Mouse (Mus musculus): ENCODE results near the gene Prpf19. TPM values are rescaled to one million over a fixed set of nuclear protein-coding genes. Genes with fewer than 3 reads are reported as not detected.

Prpf19 gene
- polyA plus RNA-seq, 1 experiment from 2014 or later, result 58.6 TPM

DNA sequence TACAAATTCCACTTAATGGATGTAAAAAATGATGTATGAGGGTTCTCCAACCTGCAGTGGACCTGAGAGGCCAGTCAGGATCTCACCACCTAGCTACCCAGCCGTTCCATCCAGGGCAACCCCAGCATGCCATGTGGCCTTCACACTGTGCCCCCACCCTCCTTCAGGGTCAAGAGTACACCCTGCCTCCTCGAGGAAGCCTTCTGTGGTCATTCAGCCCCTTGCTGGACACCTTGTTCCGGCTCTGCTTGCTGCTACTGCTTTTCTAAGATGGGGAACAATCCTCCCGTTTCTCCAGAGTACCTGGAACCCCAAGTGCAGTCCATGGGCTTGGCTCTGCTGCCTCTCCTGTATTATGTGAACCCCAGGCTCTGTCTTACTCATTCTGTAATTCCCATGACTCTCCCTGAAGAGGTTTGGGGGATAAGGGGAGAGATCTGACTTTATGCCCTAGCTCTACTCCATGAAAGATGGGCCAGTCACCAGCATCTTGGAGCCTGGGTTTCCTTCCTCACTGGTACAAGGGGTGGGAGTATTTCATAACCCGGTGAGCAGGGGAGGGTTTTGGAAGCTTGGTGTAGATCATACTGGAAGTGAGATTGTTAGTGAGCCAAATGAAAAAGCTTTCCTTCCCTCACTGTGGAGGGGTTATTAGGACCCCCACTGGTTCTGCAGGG, 26.9 kb upstream of the Prpf19 start:
- no peak overlapping the region for H3K27ac ChIP-seq (ENCODE audit: low read depth, low read length)
- H3K36me3 ChIP-seq (ENCODE audit: control insufficient read depth, insufficient read depth, low read length), result peaks cover 11% of the 10 kb centered on the region; the same call in 1 of the 2 replicates

DNA sequence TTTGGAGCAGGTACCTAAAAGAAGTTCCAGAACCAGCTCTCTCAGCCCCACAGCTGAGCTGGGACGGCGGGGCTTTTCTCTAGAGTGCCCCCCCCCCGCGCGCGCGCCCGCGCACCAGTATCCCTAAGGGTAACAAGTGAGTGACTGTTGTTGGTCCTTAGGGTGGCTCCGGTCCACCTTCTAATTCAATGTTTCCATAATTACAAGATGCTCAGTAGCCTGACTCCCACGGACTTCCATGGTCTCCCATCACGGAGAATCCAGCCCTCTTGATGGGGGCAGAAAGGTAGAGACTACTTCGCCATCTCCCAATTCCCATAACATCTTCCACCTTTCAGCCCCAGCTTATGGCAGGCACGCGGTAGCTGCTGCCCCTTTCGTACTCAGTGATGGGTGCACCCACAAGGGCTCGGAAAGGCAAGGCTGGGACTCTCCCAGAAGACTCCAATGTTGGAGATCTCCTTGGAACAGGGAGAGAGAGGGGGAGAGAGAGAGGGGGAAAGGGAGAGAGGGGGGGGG, 26.3 kb upstream of the Prpf19 start:
- ATAC-seq (ENCODE audit: low FRiP score) (peak; percentile 38), DNase-seq (ENCODE audit: low spot score) (no peak)
- Histone ChIP-seq H3K9ac (ENCODE audit: low read depth, low read length) (peak overlapping the region; percentile 86), H3K27me3 (ENCODE audit: control insufficient read depth, insufficient read depth, low read length) (no peaks in the 10 kb centered on the region), H3K4me1 (replicated peaks; ENCODE audit: control insufficient read depth, insufficient read depth, low read length) (0 out of 2 replicates have a peak, but pooled peaks cover 4% of the 10 kb centered on the region), H3K36me3 (ENCODE audit: control insufficient read depth, insufficient read depth, low read length) (peaks cover 10% of the 10 kb centered on the region; the same call in 1 of the 2 replicates), H3K27ac (ENCODE audit: low read depth, low read length) (peak overlapping the region; percentile 91; the same call in 1 of the 2 replicates), H3K4me2 (replicated peaks; ENCODE audit: low read depth, low read length) (peak overlapping the region; percentile 87), H3K4me3 (ENCODE audit: low read depth, low read length) (peak overlapping the region; percentile 75), H3K9me3 (ENCODE audit: control insufficient read depth, low read length) (no peaks in the 10 kb centered on the region)
- WGBS, result under 1% methylated on average over 17 of the region's 17 CpGs

More for the DNA sequence above, 26.9 kb upstream of the Prpf19 start:
- no peak for ATAC-seq (ENCODE audit: low FRiP score)
- Histone ChIP-seq H3K27me3 (ENCODE audit: control insufficient read depth, insufficient read depth, low read length) (no peaks in the 10 kb centered on the region), H3K9ac (ENCODE audit: low read depth, low read length) (peak overlapping the region; percentile 86), H3K4me3 (ENCODE audit: low read depth, low read length) (peak overlapping the region; percentile 75), H3K4me2 (replicated peaks; ENCODE audit: low read depth, low read length) (peak overlapping the region; percentile 87), H3K4me1 (replicated peaks; ENCODE audit: control insufficient read depth, insufficient read depth, low read length) (0 out of 2 replicates have a peak, but pooled peaks cover 4% of the 10 kb centered on the region), H3K9me3 (ENCODE audit: control insufficient read depth, low read length) (no peaks in the 10 kb centered on the region)
- WGBS, result 31% methylated on average over 5 of the region's 5 CpGs
- no peak for DNase-seq (ENCODE audit: low spot score)

DNA sequence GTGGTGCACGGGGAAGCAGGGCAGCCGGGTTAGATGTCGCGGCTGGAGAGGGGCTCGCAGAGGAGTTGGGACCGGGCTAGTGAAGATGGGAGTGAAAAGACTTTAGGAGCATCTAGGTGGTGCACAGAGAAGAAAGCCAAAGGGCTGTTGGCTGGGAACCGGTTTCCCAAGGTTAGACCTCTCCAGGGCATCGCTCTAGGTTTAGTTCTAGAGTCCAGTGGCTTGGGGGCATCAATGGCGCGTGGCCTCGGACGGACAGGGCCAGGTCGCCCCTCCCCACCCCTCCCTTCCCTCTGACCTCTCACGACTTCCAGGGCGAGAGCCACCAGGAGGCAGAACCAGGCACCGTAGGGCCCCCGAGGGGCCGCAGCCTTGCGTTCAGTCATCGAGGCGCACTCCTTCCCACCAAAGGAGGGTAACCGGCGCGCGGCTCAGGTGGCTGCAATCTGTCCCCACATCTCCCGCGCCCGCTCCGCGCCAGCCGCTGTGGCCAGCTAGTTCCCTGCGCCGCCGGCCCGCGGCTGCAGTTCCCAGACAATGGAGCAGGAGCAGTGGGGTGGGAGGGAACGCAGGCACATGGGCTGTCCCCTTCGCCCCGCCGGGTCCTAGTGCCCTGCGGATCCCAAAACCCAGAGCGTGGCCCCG, 25.7 kb upstream of the Prpf19 start:
- Histone ChIP-seq H3K36me3 (ENCODE audit: control insufficient read depth, insufficient read depth, low read length) (peaks cover 10% of the 10 kb centered on the region; the same call in 1 of the 2 replicates), H3K4me1 (replicated peaks; ENCODE audit: control insufficient read depth, insufficient read depth, low read length) (0 out of 2 replicates have a peak, but pooled peaks cover 4% of the 10 kb centered on the region), H3K27ac (ENCODE audit: low read depth, low read length) (peak overlapping the region; percentile 91), H3K9me3 (ENCODE audit: control insufficient read depth, low read length) (no peaks in the 10 kb centered on the region), H3K4me3 (ENCODE audit: low read depth, low read length) (peak overlapping the region; percentile 75), H3K4me2 (replicated peaks; ENCODE audit: low read depth, low read length) (peak overlapping the region; percentile 87), H3K9ac (ENCODE audit: low read depth, low read length) (peak overlapping the region; percentile 86), H3K27me3 (ENCODE audit: control insufficient read depth, insufficient read depth, low read length) (no peaks in the 10 kb centered on the region)
- WGBS, result under 1% methylated on average over 42 of the region's 43 CpGs
- ATAC-seq (ENCODE audit: low FRiP score), result peak; percentile 96
- DNase-seq (ENCODE audit: low spot score), result peak; percentile 92

DNA sequence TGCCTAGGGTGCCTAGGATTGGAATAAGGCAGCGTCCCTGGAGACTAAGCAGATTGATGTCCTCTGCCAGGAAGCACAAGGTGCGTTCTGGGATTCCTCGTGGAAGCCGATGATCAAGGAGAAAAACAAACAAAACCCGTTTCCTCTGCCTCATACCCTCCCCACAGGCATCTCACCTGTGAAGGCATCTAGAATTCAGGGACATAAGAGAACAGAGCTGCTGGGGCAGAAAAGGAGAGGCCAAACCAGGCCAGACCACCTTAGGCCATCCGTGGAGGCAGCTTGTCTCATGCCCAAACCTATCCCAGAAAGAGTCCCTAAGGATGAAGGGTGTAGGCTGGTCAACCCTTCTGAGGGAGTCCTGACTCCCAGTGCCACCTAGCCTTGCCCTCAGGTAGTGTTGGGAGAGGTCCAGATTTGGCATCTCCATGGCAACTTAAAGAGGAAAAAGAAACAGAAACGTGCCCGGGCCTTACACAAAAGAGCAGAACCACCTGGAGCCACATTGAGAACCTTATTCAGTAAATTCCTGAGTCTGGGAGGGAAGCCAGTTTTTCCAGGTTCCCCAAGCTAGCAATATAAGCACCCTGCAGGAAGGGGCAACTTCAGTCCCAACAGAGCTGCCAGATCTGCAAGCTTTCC, 25.0 kb upstream of the Prpf19 start, which contains the start of gene Tmem132a:
Tmem132a (minus strand) TSS at position 55 of the 642 bp plus-strand sequence.
- DNase-seq (ENCODE audit: low spot score), result no peak
- Histone ChIP-seq H3K9me3 (ENCODE audit: control insufficient read depth, low read length) (no peaks in the 10 kb centered on the region), H3K9ac (ENCODE audit: low read depth, low read length) (peak within 1 kb of the TSS; percentile 86), H3K4me3 (ENCODE audit: low read depth, low read length) (peak within 1 kb of the TSS; percentile 75), H3K27me3 (ENCODE audit: control insufficient read depth, insufficient read depth, low read length) (no peaks in the 10 kb centered on the region), H3K27ac (ENCODE audit: low read depth, low read length) (peak within 1 kb of the TSS; percentile 91), H3K36me3 (ENCODE audit: control insufficient read depth, insufficient read depth, low read length) (peaks cover 10% of the 10 kb centered on the region; the same call in 1 of the 2 replicates), H3K4me2 (replicated peaks; ENCODE audit: low read depth, low read length) (peak within 1 kb of the TSS; percentile 87), H3K4me1 (replicated peaks; ENCODE audit: control insufficient read depth, insufficient read depth, low read length) (0 out of 2 replicates have a peak, but pooled peaks cover 4% of the 10 kb centered on the region)
- WGBS, result 5% methylated on average over 8 of the region's 8 CpGs
- ATAC-seq (ENCODE audit: low FRiP score), result peak; percentile 58

DNA sequence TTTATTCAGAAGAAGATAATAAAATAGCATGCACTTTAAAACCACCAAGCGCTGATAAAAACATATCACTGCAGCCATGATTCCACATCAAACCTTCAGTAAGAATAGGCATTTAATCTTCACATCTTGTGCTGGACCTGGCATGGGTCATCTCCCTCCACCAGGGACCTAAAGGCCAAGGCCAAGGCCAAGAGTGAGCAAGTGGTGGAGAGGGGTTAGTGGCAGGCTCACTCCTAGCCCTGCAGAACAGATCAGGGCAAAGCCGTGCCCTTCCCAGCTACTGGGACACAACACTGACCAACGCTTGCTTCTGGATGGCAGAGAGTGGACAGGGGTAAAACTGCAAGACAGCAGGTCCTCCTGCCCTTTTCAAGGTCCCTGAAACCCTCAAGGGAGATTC, 24.4 kb upstream of the Prpf19 start:
- ATAC-seq (ENCODE audit: low FRiP score) (no peak), DNase-seq (ENCODE audit: low spot score) (no peak)
- Histone ChIP-seq H3K4me1 (replicated peaks; ENCODE audit: control insufficient read depth, insufficient read depth, low read length) (0 out of 2 replicates have a peak, but pooled peaks cover 4% of the 10 kb centered on the region), H3K36me3 (ENCODE audit: control insufficient read depth, insufficient read depth, low read length) (peaks cover 8% of the 10 kb centered on the region; the same call in 1 of the 2 replicates), H3K4me2 (replicated peaks; ENCODE audit: low read depth, low read length) (no peak overlapping the region), H3K27me3 (ENCODE audit: control insufficient read depth, insufficient read depth, low read length) (no peaks in the 10 kb centered on the region), H3K4me3 (ENCODE audit: low read depth, low read length) (no peak overlapping the region), H3K9me3 (ENCODE audit: control insufficient read depth, low read length) (no peaks in the 10 kb centered on the region), H3K27ac (ENCODE audit: low read depth, low read length) (no peak overlapping the region), H3K9ac (ENCODE audit: low read depth, low read length) (no peak overlapping the region)
- WGBS, result 84% methylated on average over 3 of the region's 3 CpGs

DNA sequence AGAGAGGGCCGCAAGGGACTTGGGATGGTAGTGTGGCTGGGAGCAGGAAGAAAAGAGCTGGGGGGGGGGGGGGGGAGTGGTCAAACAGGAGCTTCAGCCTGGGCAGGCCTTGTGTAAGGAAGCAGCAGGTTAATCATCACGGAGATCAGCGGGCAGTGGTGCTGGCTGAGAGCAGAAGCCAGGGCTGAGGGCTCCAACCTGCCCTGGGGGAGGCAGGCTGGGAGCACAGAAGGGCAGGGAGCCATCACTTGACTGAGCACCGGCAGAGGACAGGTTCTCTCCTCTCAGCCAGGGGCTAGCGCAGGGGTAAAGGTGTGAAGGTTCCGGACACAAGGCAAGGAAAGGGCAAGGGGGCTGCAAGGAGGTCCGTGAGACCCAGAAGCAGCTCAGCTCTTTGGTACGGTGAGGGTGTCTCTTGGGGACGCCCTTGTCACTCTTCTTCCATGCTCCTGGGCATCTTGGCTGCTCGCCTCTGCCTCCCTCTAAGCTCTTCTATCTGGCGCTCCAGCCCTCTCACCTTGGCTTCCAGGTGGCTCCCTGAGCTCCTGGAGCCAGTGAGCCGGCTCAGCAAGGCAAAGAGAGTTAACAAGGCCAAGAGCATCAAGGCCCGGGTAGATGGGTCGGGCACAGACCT, 23.6 kb upstream of the Prpf19 start:
- H3K36me3 ChIP-seq (ENCODE audit: control insufficient read depth, insufficient read depth, low read length), result peaks cover 4% of the 10 kb centered on the region; the same call in 1 of the 2 replicates

DNA sequence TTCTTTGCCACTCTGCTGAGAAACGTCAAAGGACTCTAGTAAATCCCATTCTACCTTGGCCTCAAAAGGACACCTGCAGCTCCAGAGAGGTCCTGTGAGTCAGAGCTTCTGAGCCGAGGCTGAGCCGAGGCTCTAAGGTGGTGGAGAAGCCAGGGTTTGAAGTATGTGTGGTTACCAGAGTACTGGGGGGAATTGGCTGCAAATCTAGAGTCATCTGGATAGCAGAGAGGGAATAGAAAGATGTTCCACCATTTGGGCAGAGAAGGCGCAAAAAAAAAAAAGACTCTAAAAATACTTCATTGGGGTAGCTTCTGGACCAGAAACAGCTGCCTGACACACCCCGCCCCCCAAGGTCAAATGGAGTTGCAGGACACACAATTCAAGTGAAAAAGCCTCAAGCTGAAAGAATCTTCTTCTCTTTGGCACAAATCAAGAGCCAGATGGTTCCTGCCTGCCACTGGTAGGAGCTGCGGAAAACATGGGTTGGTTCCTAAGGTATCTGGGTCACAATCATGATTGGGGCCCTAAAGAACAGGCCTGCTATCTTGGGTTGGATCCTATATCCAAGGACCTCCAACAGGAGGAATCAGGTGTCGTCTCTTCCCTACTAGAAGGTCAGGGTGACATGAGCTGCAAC, 16.7 kb upstream of the Prpf19 start:
- Histone ChIP-seq H3K27ac (ENCODE audit: low read depth, low read length) (no peak overlapping the region), H3K27me3 (ENCODE audit: control insufficient read depth, insufficient read depth, low read length) (no peaks in the 10 kb centered on the region), H3K4me2 (replicated peaks; ENCODE audit: low read depth, low read length) (no peak overlapping the region), H3K4me1 (replicated peaks; ENCODE audit: control insufficient read depth, insufficient read depth, low read length) (peaks cover 5% of the 10 kb centered on the region), H3K36me3 (ENCODE audit: control insufficient read depth, insufficient read depth, low read length) (no peaks in the 10 kb centered on the region), H3K4me3 (ENCODE audit: low read depth, low read length) (no peak overlapping the region), H3K9me3 (ENCODE audit: control insufficient read depth, low read length) (no peaks in the 10 kb centered on the region), H3K9ac (ENCODE audit: low read depth, low read length) (no peak overlapping the region)
- DNase-seq (ENCODE audit: low spot score) (no peak), ATAC-seq (ENCODE audit: low FRiP score) (no peak)
- WGBS, result 94% methylated on average over 7 of the region's 7 CpGs

More for the DNA sequence above, 23.6 kb upstream of the Prpf19 start:
- 81% methylated on average over 14 of the region's 14 CpGs for WGBS
- DNase-seq (ENCODE audit: low spot score), result no peak
- no peaks in the 10 kb centered on the region for H3K27me3 ChIP-seq (ENCODE audit: control insufficient read depth, insufficient read depth, low read length)
- no peaks in the 10 kb centered on the region for H3K9me3 ChIP-seq (ENCODE audit: control insufficient read depth, low read length)
- no peak overlapping the region for H3K9ac ChIP-seq (ENCODE audit: low read depth, low read length)
- ATAC-seq (ENCODE audit: low FRiP score), result no peak
- H3K27ac ChIP-seq (ENCODE audit: low read depth, low read length), result no peak overlapping the region
- H3K4me3 ChIP-seq (ENCODE audit: low read depth, low read length), result no peak overlapping the region
- no peak overlapping the region for H3K4me2 ChIP-seq (replicated peaks; ENCODE audit: low read depth, low read length)
- H3K4me1 ChIP-seq (replicated peaks; ENCODE audit: control insufficient read depth, insufficient read depth, low read length), result 0 out of 2 replicates have a peak, but pooled peaks cover 4% of the 10 kb centered on the region

Measured in hindbrain, embryonic 11.5 days (tissue).